Mouse (Mus musculus) CH12.LX (cell line): ENCODE measurements around the gene Mgarp. TPM values are rescaled to one million over a fixed set of nuclear protein-coding genes. Genes with fewer than 3 reads are reported as not detected.

Experiments used
- DNase-seq: peaks from one replicate; pipeline ENCODE4 v3.0.0-alpha.2; 2013; ENCODE audit errors: extremely low read depth
- H3K27ac ChIP-seq: 2 replicates; pipeline ENCODE4 v1.5.1; 2012; ENCODE audit warnings: low read depth, mild to moderate bottlenecking, control low read depth, moderate library complexity; ENCODE audit not compliant: insufficient read depth
- H3K27me3 ChIP-seq: replicated peaks from 2 replicates; pipeline ENCODE3; 2012; ENCODE audit warnings: inconsistent platforms
- H3K36me3 ChIP-seq, 2 experiments: replicated peaks in 1 of 2; 2 replicates each; pipeline versions ENCODE3 to v1.6.1; 2012; ENCODE audit warnings: inconsistent platforms in 1 of 2, low read length in 1 of 2, mild to moderate bottlenecking in 1 of 2, mixed read lengths in 1 of 2, moderate library complexity in 1 of 2; ENCODE audit not compliant: control insufficient read depth in 1 of 2, insufficient read depth in 1 of 2
- H3K4me1 ChIP-seq, 2 experiments: 2 replicates each; pipeline ENCODE4 v1.6.1; 2012; ENCODE audit warnings: inconsistent platforms in 1 of 2, moderate library complexity in 1 of 2; ENCODE audit not compliant: insufficient read depth in 2 of 2, control insufficient read depth in 1 of 2
- H3K4me2 ChIP-seq: 2 replicates; pipeline ENCODE4 v1.6.1; 2012; ENCODE audit warnings: low read depth, mild to moderate bottlenecking, control low read depth; ENCODE audit not compliant: poor library complexity, insufficient read depth, severe bottlenecking
- H3K4me3 ChIP-seq, 3 experiments: fragments of 150-350 bp in 1 of 3; sonication (generic) in 1 of 3; replicated peaks in 1 of 3; 2 replicates each; pipeline versions ENCODE3 to v1.5.1; 2011 to 2012; ENCODE audit warnings: low read depth in 2 of 3, low read length in 2 of 3, mild to moderate bottlenecking in 2 of 3, moderate library complexity in 2 of 3, control low read depth in 1 of 3, improper control_type of control experiment in 1 of 3, inconsistent platforms in 1 of 3, mixed read lengths in 1 of 3; ENCODE audit not compliant: poor library complexity in 1 of 3
- H3K79me2 ChIP-seq: replicated peaks from 2 replicates; pipeline ENCODE4 v1.6.1; 2012; ENCODE audit warnings: mild to moderate bottlenecking, moderate library complexity; ENCODE audit not compliant: control insufficient read depth, poor library complexity, insufficient read depth, severe bottlenecking; ENCODE audit errors: extremely low read depth
- H3K9ac ChIP-seq: 2 replicates; pipeline ENCODE4 v1.6.1; 2012; ENCODE audit warnings: low read depth, mild to moderate bottlenecking, control low read depth, moderate library complexity; ENCODE audit not compliant: insufficient read depth
- H3K9me3 ChIP-seq: replicated peaks from 2 replicates; pipeline ENCODE3; 2012; ENCODE audit warnings: low read length, inconsistent platforms, mixed read lengths
- CHD1 ChIP-seq: IDR thresholded peaks from 2 replicates; pipeline ENCODE4 v1.6.1; 2012; ENCODE audit warnings: low read depth, low read length, improper control_type of control experiment, inconsistent platforms
- CHD2 ChIP-seq: IDR thresholded peaks from 2 replicates; pipeline ENCODE4 v1.6.1; 2011; ENCODE audit warnings: low read length, improper control_type of control experiment
- ELF1 ChIP-seq: IDR thresholded peaks from 2 replicates; pipeline ENCODE4 v1.6.1; 2014; ENCODE audit warnings: low read depth, mild to moderate bottlenecking, inconsistent platforms, low read length, improper control_type of control experiment
- JUN ChIP-seq: IDR thresholded peaks from 2 replicates; pipeline ENCODE4 v1.6.1; 2011; ENCODE audit warnings: low read depth, mild to moderate bottlenecking, low read length, improper control_type of control experiment, moderate library complexity; ENCODE audit not compliant: insufficient read depth
- KAT2A ChIP-seq: IDR thresholded peaks from 2 replicates; pipeline ENCODE4 v1.6.1; 2012; ENCODE audit warnings: low read length, improper control_type of control experiment, inconsistent platforms; ENCODE audit not compliant: insufficient replicate concordance
- MAFK ChIP-seq: IDR thresholded peaks from 2 replicates; pipeline ENCODE4 v1.6.1; 2011; ENCODE audit warnings: low read length, improper control_type of control experiment; ENCODE audit not compliant: insufficient replicate concordance
- NELFE ChIP-seq: IDR thresholded peaks from 2 replicates; pipeline ENCODE4 v1.6.1; 2011; ENCODE audit warnings: low read depth, low read length, improper control_type of control experiment
- POLR2A ChIP-seq: IDR thresholded peaks from 2 replicates; pipeline ENCODE4 v1.6.1; 2011; ENCODE audit warnings: low read depth, mild to moderate bottlenecking, improper control_type of control experiment, low read length
- RAD21 ChIP-seq: IDR thresholded peaks from 2 replicates; pipeline ENCODE4 v1.6.1; 2011; ENCODE audit warnings: low read depth, mild to moderate bottlenecking, low read length, improper control_type of control experiment, moderate library complexity
- RCOR1 ChIP-seq: conservative IDR thresholded peaks from 2 replicates; pipeline ENCODE4 v1.6.1; 2012; ENCODE audit warnings: low read depth, mild to moderate bottlenecking, inconsistent platforms, low read length, improper control_type of control experiment
- SMC3 ChIP-seq: IDR thresholded peaks from 2 replicates; pipeline ENCODE4 v1.6.1; 2011; ENCODE audit warnings: low read depth, low read length, improper control_type of control experiment
- TBP ChIP-seq: conservative IDR thresholded peaks from 2 replicates; pipeline ENCODE4 v1.6.1; 2011; ENCODE audit warnings: low read depth, low read length, improper control_type of control experiment
- ZC3H11A ChIP-seq: IDR thresholded peaks from 2 replicates; pipeline ENCODE4 v1.6.1; 2012; ENCODE audit warnings: low read depth, mild to moderate bottlenecking, inconsistent platforms, low read length, improper control_type of control experiment
- ZKSCAN1 ChIP-seq: IDR thresholded peaks from 2 replicates; pipeline ENCODE4 v1.6.1; 2012; ENCODE audit warnings: low read depth, inconsistent platforms, low read length, improper control_type of control experiment, borderline replicate concordance
- ZNF384 ChIP-seq: IDR thresholded peaks from 2 replicates; pipeline ENCODE4 v1.6.1; 2012; ENCODE audit warnings: low read depth, low read length, improper control_type of control experiment, inconsistent platforms
- dilution Hi-C: fragments of 300-500 bp; cut with MboI; formaldehyde crosslinking; loops from 2 replicates; pipeline ENCODE4 v1.14.3; 2020; ENCODE audit warnings: low sequenced_read_pairs; ENCODE audit not compliant: extremely low pct_unique_long_range_greater_than_20kb, extremely low pct_ligation_motif_present
- in situ Hi-C: fragments of 300-500 bp; cut with MboI; formaldehyde crosslinking; loops from 3 replicates; pipeline ENCODE4 v1.14.3; 2019; ENCODE audit warnings: low sequenced_read_pairs, low pct_ligation_motif_present, low pct_unique_long_range_greater_than_20kb, mixed read lengths
- polyA plus RNA-seq: library from polyadenylated mRNA; unstranded; fragments of >175 nt; gene quantifications from 2 replicates; pipeline ENCODE4 v1.2.1, GENCODE M21; 2012; ENCODE audit warnings: low read depth; ENCODE audit not compliant: insufficient read length
- total RNA-seq, 2 experiments: library from RNA; depleted of rRNA; stranded (reverse); fragments of 300-350 nt in 1 of 2; fragments of >200 nt in 1 of 2; gene quantifications; 2 replicates each; pipeline ENCODE4 v1.2.3; 2012 to 2014

The Mgarp gene
- total and polyA plus RNA-seq, 3 experiments: not detected

DNA sequence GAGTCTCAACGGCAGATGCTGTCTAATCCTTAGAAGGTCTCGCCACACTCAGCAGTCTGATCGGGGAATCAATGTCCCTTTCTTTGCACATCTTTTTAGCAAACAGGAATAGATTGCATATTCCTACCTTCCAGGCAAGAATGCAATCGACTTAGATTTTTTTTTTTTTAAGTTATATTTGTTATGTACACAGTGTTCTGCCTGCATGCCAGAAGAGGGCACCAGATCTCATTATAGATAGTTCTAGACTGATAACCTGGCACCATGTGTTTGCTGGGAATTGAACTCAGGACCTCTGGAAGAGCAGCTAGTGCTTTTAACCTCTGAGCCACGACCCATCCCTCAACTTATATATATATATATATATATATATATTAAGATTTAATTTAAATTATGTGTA is 23.0 kb downstream of the Mgarp start (continued):
- TF ChIP-seq JUN: no peak
- peak; percentile 88 for TF ChIP-seq ZNF384
- TF ChIP-seq MAFK: no peak
- TF ChIP-seq ZC3H11A: no peak
- TF ChIP-seq RAD21: peak; percentile 17
- no peak for TF ChIP-seq ELF1
- no peak for TF ChIP-seq RCOR1
- peak; percentile 15; the same call in 1 of the 2 replicates for TF ChIP-seq SMC3

DNA sequence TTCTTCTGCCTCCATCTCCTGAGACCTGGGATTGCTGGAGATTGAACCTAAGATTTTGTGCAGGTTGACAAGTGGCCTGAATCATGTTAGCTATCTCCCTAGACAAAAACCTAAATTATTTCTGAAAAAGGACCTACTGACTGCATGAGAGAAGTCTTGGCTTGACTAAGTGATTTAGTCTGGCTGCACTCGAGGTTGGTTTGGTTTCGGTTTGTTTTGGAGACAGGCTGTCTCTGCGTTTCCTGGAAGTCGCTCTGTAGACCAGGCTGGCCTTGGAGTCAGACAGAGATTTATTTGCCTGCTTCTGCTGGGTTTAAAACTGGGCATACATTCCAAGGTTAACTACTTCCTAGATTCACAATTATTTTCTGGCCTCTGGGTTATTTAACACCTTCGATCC is 23.7 kb downstream of the Mgarp start:
- H3K27me3 ChIP-seq: no peaks in the 10 kb centered on the region
- peak overlapping the region; percentile 79 for H3K4me2 ChIP-seq
- peak overlapping the region; percentile 73 for H3K9ac ChIP-seq
- H3K36me3 ChIP-seq: no peaks in the 10 kb centered on the region
- no peak for DNase-seq
- in situ Hi-C loops (no loop called here), dilution Hi-C loops (no loop called here)
- no peaks in the 10 kb centered on the region for H3K79me2 ChIP-seq
- TF ChIP-seq CHD2 (no peak), KAT2A (no peak), CHD1 (no peak), NELFE (no peak), SMC3 (no peak), POLR2A (peak; percentile 42; the same call in 1 of the 2 replicates), ZKSCAN1 (0 out of 2 replicates have a peak, but pooled peaks have one; percentile 5), RAD21 (no peak)
- peaks cover 0 to 11% of the 10 kb centered on the region in 2 experiments; a peak in 2 of 4 replicates for H3K4me1 ChIP-seq
- no peak overlapping the region for H3K27ac ChIP-seq
- H3K4me3 ChIP-seq: peak overlapping the region; percentile 23 to 33 (median 28)
- peaks cover 3% of the 10 kb centered on the region for H3K9me3 ChIP-seq

DNA sequence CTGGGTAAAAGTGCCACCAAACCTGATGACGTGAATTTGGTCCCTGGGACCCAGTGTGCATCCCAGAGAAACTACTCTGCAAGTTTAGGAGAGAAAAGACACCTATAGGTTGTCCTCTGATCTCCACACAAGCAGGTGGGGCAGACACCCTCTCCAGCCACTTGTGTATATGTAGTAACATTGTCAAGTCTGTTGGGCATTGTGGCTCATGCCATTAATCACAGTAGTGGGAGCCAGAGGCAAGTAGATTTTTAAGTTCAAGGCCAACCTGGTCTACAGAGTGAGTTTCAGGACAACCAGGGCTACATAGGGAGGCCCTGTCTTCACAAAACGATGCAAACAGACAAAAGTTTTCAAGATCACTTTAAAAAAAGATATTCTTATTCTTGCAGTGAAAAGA is 24.7 kb downstream of the Mgarp start:
- Histone ChIP-seq H3K36me3 (no peaks in the 10 kb centered on the region), H3K4me3 (no peak overlapping the region), H3K4me1 (peaks cover 0 to 11% of the 10 kb centered on the region in 2 experiments; a peak in 2 of 4 replicates), H3K27me3 (no peaks in the 10 kb centered on the region), H3K9ac (no peak overlapping the region), H3K9me3 (peaks cover 3% of the 10 kb centered on the region), H3K27ac (no peak overlapping the region), H3K4me2 (no peak overlapping the region), H3K79me2 (no peaks in the 10 kb centered on the region)
- TF ChIP-seq CHD2 (no peak), TBP (peak; percentile 94)
- dilution Hi-C loops (no loop called here), in situ Hi-C loops (no loop called here)
- DNase-seq: no peak
